Mouse (Mus musculus) gastrocnemius, adult 18-20 months (tissue): ENCODE data around the gene Slc43a2. TPM values are rescaled to one million over a fixed set of nuclear protein-coding genes. Genes with fewer than 3 reads are reported as not detected.

Experiments used
- DNase-seq: peaks from one replicate; pipeline ENCODE4 v3.0.0; 2021; ENCODE audit warnings: low spot score
- total RNA-seq, 2 experiments: library from RNA; stranded (reverse); gene quantifications; 2 replicates each; pipeline ENCODE4 v1.2.3; 2021

The Slc43a2 gene
- total RNA-seq, 2 experiments from 2014 or later: 24.0 to 32.2 TPM

GRCm38 (mm10) chr11:75571126-75571990 is 39.9 kb downstream of the Slc43a2 start:
- peak; percentile 66 for DNase-seq

GRCm38 (mm10) chr11:75572301-75572791 is 40.9 kb downstream of the Slc43a2 start:
- DNase-seq: no peak

GRCm38 (mm10) chr11:75572854-75573650 is 41.6 kb downstream of the Slc43a2 start:
- peak; percentile 94 for DNase-seq

GRCm38 (mm10) chr11:75574378-75575123 is 43.1 kb downstream of the Slc43a2 start:
- DNase-seq: no peak

- no peak for DNase-seq
Observed at GRCm38 (mm10) chr11:75575560-75576123, 44.1 kb downstream of the Slc43a2 start.

- peak; percentile 67 for DNase-seq
Observed at GRCm38 (mm10) chr11:75578609-75579008, 47.1 kb downstream of the Slc43a2 start.

GRCm38 (mm10) chr11:75581495-75582149 is 50.1 kb downstream of the Slc43a2 start:
- no peak for DNase-seq

- no peak for DNase-seq
Observed at GRCm38 (mm10) chr11:75583521-75583920, 52.0 kb downstream of the Slc43a2 start.

- DNase-seq: no peak
Observed at GRCm38 (mm10) chr11:75585061-75585460, 53.6 kb downstream of the Slc43a2 start.

GRCm38 (mm10) chr11:75585978-75586377 is 54.5 kb downstream of the Slc43a2 start:
- DNase-seq: no peak

- no peak for DNase-seq
Observed at GRCm38 (mm10) chr11:75586963-75587362, 55.5 kb downstream of the Slc43a2 start.

GRCm38 (mm10) chr11:75587493-75588284 is 56.2 kb downstream of the Slc43a2 start, which contains the start of gene Pitpna:
Gene Pitpna (plus strand): TSS chr11:75588097.
- DNase-seq: peak; percentile 95

GRCm38 (mm10) chr11:75588285-75588941 is 56.9 kb downstream of the Slc43a2 start:
- no peak for DNase-seq

- no peak for DNase-seq
Observed at GRCm38 (mm10) chr11:75592612-75593011, 61.1 kb downstream of the Slc43a2 start.

- no peak for DNase-seq
Observed at GRCm38 (mm10) chr11:75594431-75594830, 62.9 kb downstream of the Slc43a2 start.

GRCm38 (mm10) chr11:75595404-75595803 is 63.9 kb downstream of the Slc43a2 start:
- DNase-seq: no peak

- DNase-seq: peak; percentile 73
Observed at GRCm38 (mm10) chr11:75595816-75596215, 64.3 kb downstream of the Slc43a2 start.

- DNase-seq: peak; percentile 67
Observed at GRCm38 (mm10) chr11:75596726-75597255, 65.3 kb downstream of the Slc43a2 start.

- DNase-seq: no peak
Observed at GRCm38 (mm10) chr11:75598004-75598403, 66.5 kb downstream of the Slc43a2 start.
